Mouse (Mus musculus): ENCODE measurements around the gene Lsmem1.
"Not testable (repeated sequence)": the region's sequence is repeated elsewhere in the genome, so short reads cannot be mapped to it uniquely, and the experiment has no call there.

DNA sequence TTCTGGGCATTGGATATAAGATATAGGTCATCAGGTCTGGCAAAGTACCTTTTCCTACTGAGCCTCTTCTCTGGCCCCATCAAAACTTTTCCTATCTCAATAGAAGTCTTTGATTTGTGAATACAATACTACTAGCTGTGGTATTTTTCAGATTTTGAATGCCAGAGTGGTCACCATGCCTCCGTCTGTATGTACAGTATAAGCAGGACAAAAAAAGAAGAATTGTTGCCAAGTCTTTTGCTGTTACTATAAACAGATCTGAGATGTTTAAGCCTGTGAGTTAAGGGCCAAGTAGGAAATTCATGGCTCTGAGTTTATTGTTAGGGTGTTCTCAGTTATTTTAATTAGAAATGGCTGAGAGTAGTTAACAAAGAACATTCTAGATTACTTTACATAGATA lies 24.1 kb downstream of the Lsmem1 start:
- not testable (repeated sequence) for TF ChIP-seq POLR2A (IDR thresholded peaks at IDR 0.05; ENCODE audit: low read depth, low read length); RAD21 (IDR thresholded peaks at IDR 0.05; ENCODE audit: low read depth, low read length); CTCF (conservative IDR thresholded peaks at IDR 0.05 in 1 of 2, IDR thresholded peaks at IDR 0.05 in 1 of 2; ENCODE audit: low read depth in 2 of 2, low read length in 2 of 2); MEF2A (IDR thresholded peaks at IDR 0.05; ENCODE audit: borderline replicate concordance, low read depth, low read length); ZC3H11A (IDR thresholded peaks at IDR 0.05; ENCODE audit: low read depth, low read length); EP300 (IDR thresholded peaks at IDR 0.05; ENCODE audit: low read length); CHD1 (IDR thresholded peaks at IDR 0.05; ENCODE audit: low read depth, low read length); ZMIZ1 (IDR thresholded peaks at IDR 0.05; ENCODE audit: low read depth, low read length)
